In the genomic region with DNA sequence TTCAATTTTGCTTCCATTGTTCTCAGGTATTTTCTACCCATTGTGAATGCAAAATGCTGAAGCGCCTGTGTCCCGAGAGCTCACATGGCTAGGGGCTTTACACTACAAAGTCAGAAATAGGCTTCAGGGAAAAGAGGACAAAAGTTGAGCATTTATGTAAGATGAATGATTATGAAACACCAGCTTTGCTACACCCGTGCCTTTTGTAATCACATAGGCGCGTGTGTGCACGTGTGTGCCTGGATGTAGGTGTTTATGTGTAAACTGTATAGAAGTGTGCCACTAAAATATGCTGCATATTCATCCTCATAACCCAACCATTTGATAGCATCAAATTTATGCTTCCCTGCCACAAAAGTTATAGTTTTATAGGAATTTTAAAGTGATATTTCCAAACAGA, we compare ENCODE assay signal across 33 mouse cellular contexts.
"Had no signal": no experiment of that assay in that cellular context is flagged by ENCODE, and none has a peak within 500 bp of the region (broad histone marks: within the 10 kb centered on the region; RNA-seq: fewer than 3 reads in every experiment).

No protein-coding gene starts in this region.

- H3K4me1 ChIP-seq: heart, embryonic 13.5 days; heart, embryonic 15.5 days; hindbrain, embryonic 12.5 days; hindbrain, embryonic 15.5 days; intestine, embryonic 15.5 days; kidney, embryonic 15.5 days had no signal

- H3K36me3 ChIP-seq: heart, embryonic 13.5 days; heart, embryonic 15.5 days; hindbrain, embryonic 10.5 days; hindbrain, embryonic 12.5 days; hindbrain, embryonic 13.5 days; hindbrain, embryonic 15.5 days; intestine, embryonic 15.5 days; kidney, embryonic 15.5 days had no signal

- H3K4me3 ChIP-seq: heart, embryonic 13.5 days; heart, embryonic 15.5 days; hindbrain, embryonic 10.5 days; hindbrain, embryonic 12.5 days; hindbrain, embryonic 13.5 days; hindbrain, embryonic 15.5 days; intestine, embryonic 15.5 days; kidney, embryonic 15.5 days; layer of hippocampus, adult 2 months had no signal

- H3K27me3 ChIP-seq: heart, embryonic 13.5 days; heart, embryonic 15.5 days; hindbrain, embryonic 12.5 days; hindbrain, embryonic 13.5 days; hindbrain, embryonic 15.5 days; intestine, embryonic 15.5 days; kidney, embryonic 15.5 days had no signal

- H3K9ac ChIP-seq: heart, embryonic 13.5 days; heart, embryonic 15.5 days; hindbrain, embryonic 12.5 days; hindbrain, embryonic 13.5 days; hindbrain, embryonic 14.5 days; hindbrain, embryonic 15.5 days; intestine, embryonic 15.5 days; kidney, embryonic 15.5 days had no signal

- H3K4me2 ChIP-seq: heart, embryonic 11.5 days; heart, embryonic 13.5 days; heart, embryonic 15.5 days; hindbrain, embryonic 12.5 days; hindbrain, embryonic 13.5 days; hindbrain, embryonic 14.5 days; hindbrain, embryonic 15.5 days; intestine, embryonic 15.5 days; kidney, embryonic 15.5 days had no signal

- ATAC-seq: hindbrain, embryonic 16.5 days; hindbrain, postnatal 0 days; inflammation-experienced regulatory T-cells, adult 6 months; intestine, embryonic 15.5 days; intestine, embryonic 16.5 days; intestine, postnatal 0 days had no signal

- H3K27ac ChIP-seq: heart, embryonic 13.5 days; heart, embryonic 15.5 days; hindbrain, embryonic 10.5 days; hindbrain, embryonic 12.5 days; hindbrain, embryonic 13.5 days; hindbrain, embryonic 14.5 days; hindbrain, embryonic 15.5 days; hindbrain, postnatal 0 days; intestine, embryonic 15.5 days; kidney, embryonic 15.5 days; kidney, postnatal 0 days had no signal

- H3K9me3 ChIP-seq: heart, embryonic 13.5 days; heart, embryonic 15.5 days; hindbrain, embryonic 10.5 days; hindbrain, embryonic 12.5 days; hindbrain, embryonic 13.5 days; hindbrain, embryonic 15.5 days; intestine, embryonic 15.5 days; kidney, embryonic 15.5 days had no signal

- DNase-seq: heart, postnatal 10 days; heart, postnatal 14 days; heart, postnatal 36 days; heart, postnatal 4 days; kidney, adult 11 months; kidney, adult 18-20 months; kidney, adult 2 months; kidney, adult 8-10 months; kidney, adult 9 months; kidney, postnatal 10 days; kidney, postnatal 14 days; kidney, postnatal 25 days; kidney, postnatal 36 days; kidney, postnatal 4 days; layer of hippocampus, adult 9-11 months; layer of hippocampus, postnatal 36 days had no signal
